Mouse (Mus musculus): ENCODE results near the gene Cacna1e.

Cacna1e gene

DNA sequence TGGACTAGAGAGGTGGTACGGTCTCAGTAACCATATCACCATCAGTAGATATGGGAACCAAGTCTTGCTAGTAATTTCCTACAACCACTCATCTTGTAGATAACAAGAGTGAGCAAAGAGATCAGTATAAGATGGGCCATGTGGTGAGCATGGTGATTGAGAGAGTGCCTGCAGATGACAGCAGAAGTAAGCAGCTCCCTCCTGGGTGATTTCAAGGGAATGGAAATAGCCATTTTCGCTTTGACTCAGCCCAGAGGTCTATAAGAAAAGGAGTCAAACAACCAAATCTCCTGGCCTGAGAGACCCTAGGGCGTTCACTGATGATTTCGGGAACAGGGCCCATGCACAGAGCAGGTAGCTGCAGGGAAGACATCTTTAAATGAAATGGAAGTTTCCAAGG lies 45.0 kb downstream of the Cacna1e start:
- no peak for DNase-seq (ENCODE audit: low spot score)

DNA sequence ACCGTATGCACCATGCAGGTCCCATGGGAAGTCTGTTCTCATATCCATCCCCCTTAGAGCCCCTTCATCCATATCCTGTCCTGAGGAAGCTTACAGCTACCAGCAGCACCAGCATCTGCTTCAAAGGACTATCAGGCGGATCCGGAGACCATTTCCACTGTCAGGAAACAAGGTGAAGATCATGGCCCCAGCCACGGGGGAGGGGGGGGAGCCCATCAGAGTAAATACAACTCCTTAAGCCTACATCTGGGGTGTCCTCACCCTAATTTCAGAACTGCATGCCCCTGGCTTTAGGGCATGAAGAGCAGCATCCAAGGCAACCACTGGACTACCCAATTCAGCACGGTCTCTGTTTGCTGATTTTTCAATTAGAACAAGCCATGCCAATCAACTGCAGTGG lies 47.8 kb downstream of the Cacna1e start:
- no peak for DNase-seq (ENCODE audit: low spot score)

DNA sequence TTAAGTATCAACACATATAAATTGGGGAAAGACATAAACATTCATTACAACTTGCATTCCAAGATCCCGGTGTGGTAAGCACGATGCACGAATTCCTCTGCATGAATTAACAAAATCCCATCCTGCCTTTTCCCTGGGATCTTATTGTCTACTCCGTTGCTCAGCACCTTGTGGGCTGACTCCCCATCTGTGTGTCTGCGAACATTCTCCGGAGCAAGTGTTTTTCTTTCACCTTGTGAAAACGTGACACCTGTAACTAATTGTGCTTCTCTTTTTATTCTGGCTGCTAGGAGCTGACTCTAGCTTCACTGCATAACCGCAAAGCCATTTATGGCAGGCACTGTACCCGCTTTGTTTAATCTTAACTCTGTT lies 52.1 kb downstream of the Cacna1e start:
- DNase-seq (ENCODE audit: low spot score) = no peak

GRCm38 (mm10) chr1:154831269-154832167 lies 52.8 kb downstream of the Cacna1e start:
- peak; percentile 5 for DNase-seq (ENCODE audit: low spot score)

DNA sequence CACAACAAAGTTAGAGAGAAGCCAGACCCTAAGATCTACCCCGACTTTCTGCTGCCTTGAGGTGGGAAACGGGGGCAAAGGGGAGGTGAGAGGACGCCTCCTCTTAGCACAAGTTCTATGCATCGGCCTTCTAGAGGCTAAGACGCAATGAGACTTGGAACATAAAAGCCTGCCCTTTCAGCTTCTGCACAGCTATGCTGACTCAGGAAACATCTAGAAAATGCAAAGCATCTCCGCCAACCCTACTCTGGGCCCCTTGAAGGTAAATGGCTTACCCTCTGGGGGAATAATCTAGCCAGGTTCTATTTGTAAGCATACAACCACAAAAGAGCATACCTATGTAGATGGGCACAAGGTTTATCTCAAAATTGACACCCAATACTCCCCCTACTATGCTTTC lies 54.2 kb downstream of the Cacna1e start:
- DNase-seq (ENCODE audit: low spot score) = no peak

GRCm38 (mm10) chr1:154823098-154823497 lies 61.2 kb downstream of the Cacna1e start:
- no peak for DNase-seq (ENCODE audit: low spot score)

DNA sequence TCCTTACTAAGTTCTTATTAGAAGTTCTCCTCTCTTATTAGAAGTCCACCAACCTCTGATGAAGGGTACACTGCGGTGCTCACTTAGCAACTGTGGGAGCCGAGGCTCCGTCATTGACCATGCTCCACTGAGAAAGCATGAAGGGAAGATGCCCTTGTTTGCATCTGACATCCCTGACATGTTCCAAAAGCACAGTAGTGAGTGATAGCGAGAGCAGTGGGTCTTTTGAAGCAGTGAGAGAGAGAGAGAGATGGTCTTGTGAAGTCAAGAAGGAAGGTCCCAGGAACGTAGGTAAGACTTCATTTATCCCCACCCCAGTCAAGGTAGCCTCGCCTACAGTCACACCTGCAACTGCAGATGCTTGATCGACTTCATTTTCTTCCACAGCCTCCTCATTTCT lies 63.9 kb downstream of the Cacna1e start:
- DNase-seq (ENCODE audit: low spot score) = no peak

- no peak for DNase-seq (ENCODE audit: low spot score)
These were observed 64.3 kb downstream of the Cacna1e start for GRCm38 (mm10) chr1:154819960-154820359.

DNA sequence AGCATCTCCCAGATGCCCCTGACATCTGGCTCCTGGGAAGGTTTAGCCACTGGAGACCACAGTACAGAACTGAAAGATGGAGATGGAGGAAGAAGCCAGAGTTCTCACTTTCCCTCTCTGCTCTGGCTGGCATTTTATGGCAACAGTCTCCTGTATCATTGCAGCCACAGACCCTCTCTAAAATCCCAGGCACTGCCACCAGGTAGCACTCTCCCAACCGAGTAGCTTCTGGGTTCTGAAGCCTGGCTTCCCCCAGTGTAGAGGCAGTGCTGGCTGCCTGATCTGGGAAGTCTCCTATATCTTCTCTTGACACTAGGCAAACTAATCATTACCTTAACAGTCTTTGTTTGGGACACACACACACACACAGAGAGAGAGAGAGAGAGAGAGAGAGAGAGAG lies 65.6 kb downstream of the Cacna1e start:
- no peak for DNase-seq (ENCODE audit: low spot score)

- DNase-seq (ENCODE audit: low spot score) = no peak
These were observed 67.5 kb downstream of the Cacna1e start for GRCm38 (mm10) chr1:154816836-154817235.

GRCm38 (mm10) chr1:154816267-154816666 lies 68.0 kb downstream of the Cacna1e start:
- DNase-seq (ENCODE audit: low spot score) = no peak

- DNase-seq (ENCODE audit: low spot score) = no peak
These were observed 78.6 kb downstream of the Cacna1e start for GRCm38 (mm10) chr1:154805742-154806141.

- no peak for DNase-seq (ENCODE audit: low spot score)
These were observed 79.3 kb downstream of the Cacna1e start for GRCm38 (mm10) chr1:154805038-154805437.

- DNase-seq (ENCODE audit: low spot score) = no peak
These were observed 81.9 kb downstream of the Cacna1e start for GRCm38 (mm10) chr1:154802301-154802904.

DNA sequence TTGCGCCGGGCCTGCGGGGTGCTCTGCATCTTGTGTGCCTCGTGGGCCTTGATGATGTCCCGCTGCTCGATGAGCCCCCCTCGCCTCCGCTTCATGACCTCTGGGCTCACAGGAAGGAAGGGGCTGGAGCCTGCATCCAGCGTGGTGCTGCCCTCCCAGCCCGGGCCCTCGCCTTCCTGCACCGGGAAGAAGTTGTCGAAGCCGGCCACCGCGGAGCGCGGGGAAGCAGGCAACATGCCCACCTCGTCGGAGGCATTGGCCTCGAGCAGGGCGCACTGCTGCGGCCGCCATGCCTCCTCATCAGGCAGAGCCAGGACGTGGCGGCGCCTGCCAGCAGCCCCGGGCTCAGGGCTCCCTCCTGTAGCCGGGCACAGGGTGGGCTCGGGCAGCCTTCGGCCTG lies 85.0 kb downstream of the Cacna1e start:
- no peak for DNase-seq (ENCODE audit: low spot score)

DNA sequence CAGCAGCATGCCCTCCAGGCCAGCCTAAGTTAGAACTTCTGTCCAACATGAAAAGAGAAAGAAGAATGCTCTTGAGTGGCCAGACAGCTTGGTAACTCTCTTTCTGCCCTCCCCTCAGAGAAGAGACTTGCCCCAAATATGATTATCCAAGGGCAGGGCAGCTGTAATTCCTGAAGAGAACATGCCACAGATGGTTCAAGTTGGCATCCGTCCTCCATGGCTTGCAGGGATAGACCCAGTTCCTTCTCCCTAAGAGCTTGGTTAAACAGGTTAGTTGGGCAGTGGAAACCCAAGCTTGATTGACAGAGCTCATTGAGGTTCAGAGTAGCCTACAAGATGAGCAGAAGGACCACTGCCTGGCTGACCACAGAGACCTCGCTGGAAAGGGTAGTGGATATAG lies 85.5 kb downstream of the Cacna1e start:
- DNase-seq (ENCODE audit: low spot score) = no peak

- DNase-seq (ENCODE audit: low spot score) = peak; percentile 71
These were observed 87.6 kb downstream of the Cacna1e start for GRCm38 (mm10) chr1:154796685-154797084.

DNA sequence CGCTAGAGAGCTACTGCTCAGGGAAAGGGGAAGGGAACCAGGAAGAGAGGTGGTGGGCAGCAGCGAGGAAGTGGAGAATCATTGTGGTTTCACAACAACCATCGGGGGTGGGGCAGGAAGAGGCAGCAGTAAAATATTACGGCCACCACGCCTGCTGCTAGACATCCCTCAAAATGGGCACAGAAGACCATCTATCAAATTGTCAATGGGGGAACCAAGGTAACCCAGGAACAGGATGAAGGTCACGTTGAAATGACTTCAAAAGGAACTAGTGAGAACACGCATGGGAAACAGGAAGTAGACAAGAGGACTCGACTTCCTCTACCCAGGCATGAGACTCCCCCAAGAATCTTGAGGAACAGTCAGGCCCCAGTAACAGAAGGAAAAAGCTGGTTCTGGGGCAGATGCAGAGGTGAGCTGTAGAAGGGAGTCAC lies 89.8 kb downstream of the Cacna1e start:
- DNase-seq (ENCODE audit: low spot score) = no peak

DNA sequence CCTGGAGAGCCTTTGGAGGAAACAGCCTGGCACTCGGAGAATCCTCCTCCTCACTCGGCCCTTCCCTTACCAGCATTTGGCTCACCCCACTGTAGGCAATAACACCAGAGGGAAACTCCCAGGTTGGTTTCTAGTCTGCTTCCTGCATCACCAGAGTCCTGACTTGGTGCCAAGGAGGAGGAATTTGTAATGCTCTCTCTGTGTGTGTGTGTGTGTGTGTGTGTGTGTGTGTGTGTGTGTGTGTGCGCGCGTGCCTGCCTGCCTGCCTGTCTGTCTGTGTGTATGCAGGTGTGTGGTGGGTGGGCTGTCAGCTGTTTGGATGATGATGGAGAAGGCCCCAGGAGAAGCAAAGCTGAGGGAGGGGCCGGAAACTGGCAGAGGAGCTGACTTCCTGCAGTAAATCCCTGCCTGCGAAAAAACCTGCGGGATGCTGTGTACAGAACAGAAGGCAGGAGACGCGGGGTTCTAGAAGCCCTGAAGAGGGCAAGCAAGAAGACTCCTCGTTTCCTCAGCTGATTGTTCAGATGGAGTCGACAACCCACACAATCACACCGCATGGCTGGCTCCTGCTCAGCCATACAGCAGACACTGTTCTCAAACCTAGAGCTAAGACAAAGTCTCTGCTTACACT lies 92.6 kb downstream of the Cacna1e start:
- DNase-seq (ENCODE audit: low spot score) = no peak

DNA sequence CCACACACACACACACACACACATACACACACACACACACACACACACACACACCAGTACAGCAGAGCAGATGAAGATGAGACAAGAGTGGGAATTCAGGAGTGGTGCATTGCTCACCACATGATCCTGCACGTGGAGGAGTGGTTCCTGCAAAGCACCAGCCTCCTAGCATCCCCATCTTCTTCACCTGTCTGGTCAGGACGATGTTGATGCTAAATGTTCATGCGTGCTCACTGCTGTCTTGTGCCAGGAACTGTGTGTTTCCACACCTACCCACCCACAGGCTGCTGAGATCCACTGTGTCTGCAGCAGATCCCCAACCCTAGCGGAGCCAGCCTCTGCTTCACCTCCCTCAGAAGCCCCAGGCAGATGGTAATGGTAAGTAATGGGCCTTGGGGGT lies 95.8 kb downstream of the Cacna1e start:
- no peak for DNase-seq (ENCODE audit: low spot score)

GRCm38 (mm10) chr1:154788069-154788468 lies 96.2 kb downstream of the Cacna1e start:
- peak; percentile 94 for DNase-seq (ENCODE audit: low spot score)

- no peak for DNase-seq (ENCODE audit: low spot score)
These were observed 96.9 kb downstream of the Cacna1e start for GRCm38 (mm10) chr1:154787418-154787817.

DNA sequence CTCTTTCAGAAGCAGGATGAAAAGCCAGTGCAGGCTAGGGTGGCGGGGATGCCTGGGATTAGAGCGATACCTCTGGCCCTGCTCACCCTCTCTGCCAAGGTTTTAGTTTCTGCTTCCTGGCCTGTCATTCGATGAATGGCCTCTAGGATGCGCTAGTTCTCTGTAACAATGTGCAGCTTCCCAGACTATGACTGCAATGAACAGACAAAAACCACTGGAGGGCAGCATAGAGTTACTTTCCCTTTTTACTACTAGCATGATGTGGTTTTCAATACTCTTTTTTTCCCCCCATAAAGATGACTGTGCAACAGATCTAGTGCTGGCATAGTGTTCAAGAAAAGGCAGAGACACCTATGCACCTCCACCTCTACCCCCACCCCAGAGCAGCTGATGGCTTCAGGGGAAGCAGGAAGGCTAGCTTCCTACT lies 98.0 kb downstream of the Cacna1e start:
- peak; percentile 92 for DNase-seq (ENCODE audit: low spot score)

Measured in embryo, embryonic 10 days (tissue).